Mouse (Mus musculus): ENCODE measurements around the gene Neu2.

GRCm38 (mm10) chr1:87608416-87609046 is 98.8 kb downstream of the Neu2 start:
- no peak for TF ChIP-seq POLR2A (IDR thresholded peaks at IDR 0.05; ENCODE audit: low read depth, low read length)
- TF ChIP-seq CTCF (IDR thresholded peaks at IDR 0.05; ENCODE audit: extremely low read depth, insufficient read depth, insufficient read length, insufficient replicate concordance), result peak; percentile 89
